Comparison of ENCODE assay signal across 34 mouse cellular contexts in the genomic region with DNA sequence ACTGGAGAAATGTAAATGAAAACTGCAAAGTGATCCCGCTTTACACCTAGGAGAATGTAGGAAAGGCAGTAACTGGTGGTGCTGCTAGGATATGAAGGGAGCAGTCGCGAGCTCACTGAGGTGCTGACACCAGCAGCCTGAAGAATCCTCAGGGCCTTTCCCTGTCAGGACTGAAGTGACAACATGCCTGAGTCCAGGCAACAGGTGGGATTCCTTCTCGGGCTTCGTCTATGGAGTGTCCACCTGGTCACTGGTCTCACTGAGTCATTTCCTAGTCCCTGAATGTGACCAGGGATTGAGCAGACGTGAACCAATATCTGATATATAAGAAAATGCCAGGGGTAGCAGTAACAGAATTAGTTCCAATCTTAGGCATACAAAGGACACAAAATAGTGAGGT.
"Had no signal": no experiment of that assay in that cellular context is flagged by ENCODE, and none has a peak within 500 bp of the region (broad histone marks: within the 10 kb centered on the region; RNA-seq: fewer than 3 reads in every experiment).

No protein-coding gene starts in this region.

- H3K4me2 ChIP-seq: heart, embryonic 11.5 days; heart, embryonic 12.5 days; heart, embryonic 13.5 days; heart, embryonic 15.5 days; hindbrain, embryonic 12.5 days; hindbrain, embryonic 13.5 days; hindbrain, embryonic 14.5 days; hindbrain, embryonic 15.5 days; intestine, embryonic 15.5 days; kidney, embryonic 15.5 days had no signal

- DNase-seq: heart, postnatal 10 days; heart, postnatal 14 days; heart, postnatal 36 days; heart, postnatal 4 days; kidney, adult 11 months; kidney, adult 18-20 months; kidney, adult 2 months; kidney, adult 8-10 months; kidney, adult 9 months; kidney, postnatal 10 days; kidney, postnatal 14 days; kidney, postnatal 25 days; kidney, postnatal 36 days; kidney, postnatal 4 days; layer of hippocampus, adult 9-11 months; layer of hippocampus, postnatal 36 days had no signal

- H3K36me3 ChIP-seq: heart, embryonic 12.5 days; heart, embryonic 13.5 days; heart, embryonic 15.5 days; hindbrain, embryonic 10.5 days; hindbrain, embryonic 12.5 days; hindbrain, embryonic 13.5 days; hindbrain, embryonic 15.5 days; intestine, embryonic 15.5 days; kidney, embryonic 15.5 days had no signal

- H3K4me3 ChIP-seq: heart, embryonic 12.5 days; heart, embryonic 13.5 days; heart, embryonic 15.5 days; hindbrain, embryonic 10.5 days; hindbrain, embryonic 12.5 days; hindbrain, embryonic 13.5 days; hindbrain, embryonic 15.5 days; intestine, embryonic 15.5 days; kidney, embryonic 15.5 days; layer of hippocampus, adult 2 months; left cerebral cortex, adult 2 months had no signal

- ATAC-seq: hindbrain, embryonic 16.5 days; hindbrain, postnatal 0 days; inflammation-experienced regulatory T-cells, adult 6 months; intestine, embryonic 15.5 days; intestine, embryonic 16.5 days; intestine, postnatal 0 days had no signal

- H3K27me3 ChIP-seq: heart, embryonic 12.5 days; heart, embryonic 13.5 days; heart, embryonic 15.5 days; hindbrain, embryonic 12.5 days; hindbrain, embryonic 13.5 days; hindbrain, embryonic 15.5 days; intestine, embryonic 15.5 days had no signal
